Mouse (Mus musculus): Measurements from ENCODE around the gene Myo6. TPM values are rescaled to one million over a fixed set of nuclear protein-coding genes. Genes with fewer than 3 reads are reported as not detected.

The Myo6 gene
- polyA plus RNA-seq (2016; fragmentation: Nextera tagmentation; extraction: Ambion mirVana) = 14.6 and 14.8 TPM in 2 replicates

GRCm38 (mm10) chr9:80164611-80165474, at the start of gene Myo6:
Gene Myo6 (plus strand): TSS chr9:80165031.
- under 1% methylated on average over 64 of the region's 69 CpGs for WGBS
- peak within 1 kb of the TSS; percentile 93 for H3K9ac ChIP-seq
- ATAC-seq (ENCODE audit: insufficient number of reproducible peaks, low FRiP score) = peak; percentile 99
- H3K27me3 ChIP-seq (replicated peaks) = no peaks in the 10 kb centered on the region
- no peaks in the 10 kb centered on the region for H3K36me3 ChIP-seq
- peak within 1 kb of the TSS; percentile 72 for H3K4me2 ChIP-seq
- 0 out of 2 replicates have a peak, but pooled peaks cover 5% of the 10 kb centered on the region for H3K4me1 ChIP-seq (replicated peaks)
- H3K4me3 ChIP-seq = peak within 1 kb of the TSS; percentile 95
- H3K27ac ChIP-seq (ENCODE audit: poor library complexity, severe bottlenecking) = peak within 1 kb of the TSS; percentile 94
- no peaks in the 10 kb centered on the region for H3K9me3 ChIP-seq (replicated peaks)

- H3K4me2 ChIP-seq = no peak overlapping the region
- ATAC-seq (ENCODE audit: insufficient number of reproducible peaks, low FRiP score) = no peak; the same call in 1 of the 2 replicates
- H3K27ac ChIP-seq (ENCODE audit: poor library complexity, severe bottlenecking) = peak overlapping the region; percentile 38; the same call in 1 of the 2 replicates
- WGBS = 46% methylated on average over 10 of the region's 10 CpGs
- H3K9ac ChIP-seq = no peak overlapping the region
- no peaks in the 10 kb centered on the region for H3K9me3 ChIP-seq (replicated peaks)
- H3K36me3 ChIP-seq = peaks cover 37% of the 10 kb centered on the region
- peaks cover 5% of the 10 kb centered on the region for H3K4me1 ChIP-seq (replicated peaks)
- H3K4me3 ChIP-seq = no peak overlapping the region
- H3K27me3 ChIP-seq (replicated peaks) = no peaks in the 10 kb centered on the region
These were observed 18.7 kb upstream of the Myo6 start for GRCm38 (mm10) chr9:80145992-80146587.

GRCm38 (mm10) chr9:80149594-80149993, 15.2 kb upstream of the Myo6 start:
- Histone ChIP-seq H3K9me3 (replicated peaks) (no peaks in the 10 kb centered on the region), H3K27me3 (replicated peaks) (no peaks in the 10 kb centered on the region), H3K4me3 (no peak overlapping the region), H3K27ac (ENCODE audit: poor library complexity, severe bottlenecking) (no peak overlapping the region), H3K36me3 (peaks cover 30% of the 10 kb centered on the region), H3K9ac (no peak overlapping the region), H3K4me2 (no peak overlapping the region), H3K4me1 (replicated peaks) (peaks cover 5% of the 10 kb centered on the region)
- WGBS = 64% methylated on average over 5 of the region's 5 CpGs
- peak; percentile 48; the same call in 1 of the 2 replicates for ATAC-seq (ENCODE audit: insufficient number of reproducible peaks, low FRiP score)

GRCm38 (mm10) chr9:80155277-80155676, 9.6 kb upstream of the Myo6 start:
- peak; percentile 75; the same call in 1 of the 2 replicates for ATAC-seq (ENCODE audit: insufficient number of reproducible peaks, low FRiP score)
- Histone ChIP-seq H3K27me3 (replicated peaks) (no peaks in the 10 kb centered on the region), H3K4me3 (no peak overlapping the region), H3K36me3 (peaks cover 22% of the 10 kb centered on the region), H3K9ac (no peak overlapping the region), H3K4me1 (replicated peaks) (no peaks in the 10 kb centered on the region), H3K4me2 (no peak overlapping the region), H3K27ac (ENCODE audit: poor library complexity, severe bottlenecking) (no peak overlapping the region), H3K9me3 (replicated peaks) (no peaks in the 10 kb centered on the region)
- 75% methylated on average over 5 of the region's 5 CpGs for WGBS

- no peak overlapping the region for H3K9ac ChIP-seq
- no peaks in the 10 kb centered on the region for H3K4me1 ChIP-seq (replicated peaks)
- WGBS = 77% methylated on average over 5 of the region's 5 CpGs
- ATAC-seq (ENCODE audit: insufficient number of reproducible peaks, low FRiP score) = no peak
- no peak overlapping the region for H3K27ac ChIP-seq (ENCODE audit: poor library complexity, severe bottlenecking)
- no peak overlapping the region for H3K4me3 ChIP-seq
- no peak overlapping the region for H3K4me2 ChIP-seq
- no peaks in the 10 kb centered on the region for H3K27me3 ChIP-seq (replicated peaks)
- H3K9me3 ChIP-seq (replicated peaks) = no peaks in the 10 kb centered on the region
- peaks cover 20% of the 10 kb centered on the region for H3K36me3 ChIP-seq
These were observed 8.1 kb upstream of the Myo6 start for GRCm38 (mm10) chr9:80156780-80157179.

GRCm38 (mm10) chr9:80157840-80158465, 6.9 kb upstream of the Myo6 start:
- H3K27ac ChIP-seq (ENCODE audit: poor library complexity, severe bottlenecking) = no peak overlapping the region
- ATAC-seq (ENCODE audit: insufficient number of reproducible peaks, low FRiP score) = no peak
- WGBS = 86% methylated on average over 12 of the region's 12 CpGs

GRCm38 (mm10) chr9:80158937-80159336, 5.9 kb upstream of the Myo6 start:
- WGBS = 80% methylated on average over 5 of the region's 5 CpGs
- Histone ChIP-seq H3K9me3 (replicated peaks) (no peaks in the 10 kb centered on the region), H3K4me3 (no peak overlapping the region), H3K27me3 (replicated peaks) (no peaks in the 10 kb centered on the region), H3K9ac (no peak overlapping the region), H3K4me1 (replicated peaks) (no peaks in the 10 kb centered on the region), H3K27ac (ENCODE audit: poor library complexity, severe bottlenecking) (no peak overlapping the region), H3K4me2 (no peak overlapping the region), H3K36me3 (0 out of 2 replicates have a peak, but pooled peaks cover 5% of the 10 kb centered on the region)
- ATAC-seq (ENCODE audit: insufficient number of reproducible peaks, low FRiP score) = no peak

More at GRCm38 (mm10) chr9:80157840-80158465, 6.9 kb upstream of the Myo6 start:
- H3K4me2 ChIP-seq = no peak overlapping the region
- H3K36me3 ChIP-seq = peaks cover 11% of the 10 kb centered on the region
- H3K4me1 ChIP-seq (replicated peaks) = no peaks in the 10 kb centered on the region
- H3K4me3 ChIP-seq = no peak overlapping the region
- H3K9ac ChIP-seq = no peak overlapping the region
- H3K9me3 ChIP-seq (replicated peaks) = no peaks in the 10 kb centered on the region
- no peaks in the 10 kb centered on the region for H3K27me3 ChIP-seq (replicated peaks)

GRCm38 (mm10) chr9:80161451-80161850, 3.4 kb upstream of the Myo6 start:
- Histone ChIP-seq H3K27me3 (replicated peaks) (no peaks in the 10 kb centered on the region), H3K9ac (no peak overlapping the region), H3K36me3 (0 out of 2 replicates have a peak, but pooled peaks cover 1% of the 10 kb centered on the region), H3K27ac (ENCODE audit: poor library complexity, severe bottlenecking) (no peak overlapping the region), H3K9me3 (replicated peaks) (no peaks in the 10 kb centered on the region), H3K4me3 (no peak overlapping the region), H3K4me2 (no peak overlapping the region), H3K4me1 (replicated peaks) (0 out of 2 replicates have a peak, but pooled peaks cover 5% of the 10 kb centered on the region)
- no peak for ATAC-seq (ENCODE audit: insufficient number of reproducible peaks, low FRiP score)
- WGBS = 82% methylated on average over 4 of the region's 4 CpGs

- Histone ChIP-seq H3K9me3 (replicated peaks) (no peaks in the 10 kb centered on the region), H3K4me3 (no peak overlapping the region), H3K27me3 (replicated peaks) (no peaks in the 10 kb centered on the region), H3K4me1 (replicated peaks) (0 out of 2 replicates have a peak, but pooled peaks cover 5% of the 10 kb centered on the region), H3K9ac (no peak overlapping the region), H3K27ac (ENCODE audit: poor library complexity, severe bottlenecking) (no peak overlapping the region), H3K36me3 (no peaks in the 10 kb centered on the region), H3K4me2 (no peak overlapping the region)
- WGBS = 71% methylated on average over 4 of the region's 4 CpGs
- no peak for ATAC-seq (ENCODE audit: insufficient number of reproducible peaks, low FRiP score)
These were observed 1.6 kb upstream of the Myo6 start for GRCm38 (mm10) chr9:80163126-80163723.

GRCm38 (mm10) chr9:80164191-80164590, 640 bp upstream of the Myo6 start:
- Histone ChIP-seq H3K27me3 (replicated peaks) (no peaks in the 10 kb centered on the region), H3K9me3 (replicated peaks) (no peaks in the 10 kb centered on the region), H3K36me3 (no peaks in the 10 kb centered on the region), H3K4me2 (peak overlapping the region; percentile 70), H3K9ac (peak overlapping the region; percentile 34), H3K4me3 (peak overlapping the region; percentile 95), H3K4me1 (replicated peaks) (0 out of 2 replicates have a peak, but pooled peaks cover 5% of the 10 kb centered on the region), H3K27ac (ENCODE audit: poor library complexity, severe bottlenecking) (no peak overlapping the region; the same call in 1 of the 2 replicates)
- ATAC-seq (ENCODE audit: insufficient number of reproducible peaks, low FRiP score) = no peak; the same call in 1 of the 2 replicates
- WGBS = 3% methylated on average over 13 of the region's 13 CpGs

Measured in heart, embryonic 12.5 days (tissue).